Mouse (Mus musculus): ENCODE results near the gene Tshz2. TPM values are rescaled to one million over a fixed set of nuclear protein-coding genes. Genes with fewer than 3 reads are reported as not detected.

The Tshz2 gene
- polyA plus RNA-seq, 1 experiment from 2014 or later: 50.6 TPM

DNA sequence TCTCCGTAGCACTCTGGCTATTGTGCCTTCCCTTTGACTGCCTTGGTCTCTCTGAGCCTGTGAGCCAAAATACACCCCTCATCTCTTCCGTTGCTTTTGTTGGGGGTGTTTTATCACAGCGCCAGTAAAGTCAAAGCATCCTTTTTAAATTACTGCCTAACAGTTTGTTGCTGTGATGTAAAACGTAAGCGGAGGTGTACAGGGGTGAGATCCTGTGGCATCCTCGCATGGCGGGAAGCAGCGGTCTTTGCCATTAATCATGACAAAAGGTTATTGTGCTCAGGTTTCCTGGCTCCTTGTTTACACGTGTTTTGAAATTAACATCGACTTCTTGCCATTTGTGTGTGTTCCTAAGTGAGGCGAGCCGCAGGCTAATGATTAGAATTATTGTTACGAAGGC lies 282.5 kb downstream of the Tshz2 start:
- Histone ChIP-seq H3K36me3 (no peaks in the 10 kb centered on the region), H3K27me3 (no peaks in the 10 kb centered on the region), H3K9ac (no peak overlapping the region), H3K4me2 (no peak overlapping the region), H3K4me3 (no peak overlapping the region), H3K4me1 (replicated peaks) (peaks cover 29% of the 10 kb centered on the region), H3K9me3 (no peaks in the 10 kb centered on the region), H3K27ac (replicated peaks) (no peak overlapping the region)
- 70% methylated on average over 13 of the region's 13 CpGs for WGBS
- no peak for ATAC-seq (ENCODE audit: low read depth)

DNA sequence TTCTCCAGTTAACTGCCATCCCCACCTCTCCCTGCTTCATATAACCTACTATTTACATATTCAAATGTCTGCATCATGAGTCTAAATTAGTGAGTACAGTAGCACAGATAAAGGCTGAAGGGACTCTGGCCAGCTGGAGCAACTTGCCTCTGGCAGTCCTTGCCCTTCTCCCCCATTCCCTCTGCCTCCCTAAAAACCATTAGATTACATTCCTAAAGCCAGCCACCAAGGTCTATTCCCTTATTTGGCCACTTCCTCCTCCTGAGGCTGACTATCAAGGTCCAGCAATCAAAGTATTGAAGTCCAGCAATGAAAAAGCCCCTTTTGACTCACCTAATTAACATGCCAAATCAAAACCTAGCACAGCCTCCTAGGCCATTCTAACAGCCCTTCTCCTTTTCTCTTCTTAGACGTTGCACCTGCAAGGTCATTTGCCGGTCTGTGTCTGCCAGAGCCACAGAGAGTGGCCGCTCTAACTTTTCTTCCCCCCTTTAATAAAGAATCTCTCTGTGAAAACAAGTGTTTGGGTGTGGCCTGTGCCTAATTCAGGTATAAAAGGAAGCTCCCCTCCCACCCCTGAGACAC lies 286.4 kb downstream of the Tshz2 start:
- H3K9me3 ChIP-seq: no peaks in the 10 kb centered on the region
- no peak overlapping the region for H3K27ac ChIP-seq (replicated peaks)
- H3K27me3 ChIP-seq: no peaks in the 10 kb centered on the region
- WGBS: 65% methylated on average over 3 of the region's 3 CpGs
- H3K4me1 ChIP-seq (replicated peaks): peaks cover 9% of the 10 kb centered on the region; the same call in 1 of the 2 replicates
- no peak overlapping the region for H3K9ac ChIP-seq
- no peaks in the 10 kb centered on the region for H3K36me3 ChIP-seq
- ATAC-seq (ENCODE audit: low read depth): no peak
- H3K4me3 ChIP-seq: no peak overlapping the region
- H3K4me2 ChIP-seq: no peak overlapping the region

DNA sequence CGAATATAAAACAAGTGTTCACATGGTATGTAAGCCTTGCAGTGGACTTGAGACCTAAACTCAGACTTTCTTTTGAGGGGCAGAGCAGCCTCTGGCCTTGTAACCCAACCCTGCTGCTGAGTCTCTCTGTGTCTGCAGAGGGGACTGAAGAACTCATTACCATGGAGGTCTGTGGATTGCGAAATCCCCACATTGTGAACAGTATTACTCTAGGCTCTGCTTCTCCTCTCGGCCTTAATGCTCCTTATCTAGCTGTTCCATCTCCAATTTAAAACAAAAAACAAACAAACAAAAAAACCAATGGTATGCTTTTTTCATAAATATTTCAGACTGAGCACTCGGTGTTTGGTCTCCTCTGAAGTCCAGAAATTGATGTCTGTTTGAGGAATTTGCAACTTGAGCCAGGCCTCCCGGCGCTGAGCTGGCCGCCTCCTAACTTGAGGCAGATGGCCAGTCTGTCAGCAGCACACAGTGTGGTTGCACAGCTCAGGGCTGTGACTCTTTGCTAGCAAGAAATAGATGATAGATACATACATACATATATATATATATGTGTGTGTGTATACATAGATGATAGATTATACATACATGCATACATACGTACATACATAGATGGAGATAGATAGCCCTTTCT lies 291.5 kb downstream of the Tshz2 start:
- Histone ChIP-seq H3K9ac (no peak overlapping the region), H3K4me3 (no peak overlapping the region), H3K4me1 (replicated peaks) (peaks cover 22% of the 10 kb centered on the region), H3K27ac (replicated peaks) (no peak overlapping the region), H3K9me3 (no peaks in the 10 kb centered on the region), H3K27me3 (no peaks in the 10 kb centered on the region), H3K4me2 (no peak overlapping the region), H3K36me3 (no peaks in the 10 kb centered on the region)
- ATAC-seq (ENCODE audit: low read depth): no peak
- WGBS: 78% methylated on average over 8 of the region's 8 CpGs

DNA sequence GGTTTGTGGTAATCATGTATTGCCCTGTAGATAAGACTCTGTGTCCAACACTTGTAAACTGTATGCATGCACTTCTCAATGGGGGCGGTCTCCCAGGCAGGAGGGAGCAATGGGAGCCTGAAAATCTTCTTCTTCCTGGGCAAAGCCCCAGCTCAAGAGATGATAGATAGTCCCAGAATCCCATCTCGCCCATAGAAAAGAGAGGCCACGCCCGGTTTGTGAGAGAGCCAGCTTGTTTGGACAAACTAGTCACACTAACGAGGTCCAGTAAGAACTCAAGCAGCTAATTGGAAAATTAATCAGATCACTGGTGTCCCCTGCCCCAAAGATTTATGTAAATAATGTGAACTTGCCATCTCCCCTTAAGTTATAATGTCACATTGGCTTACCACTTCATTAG lies 292.7 kb downstream of the Tshz2 start:
- 85% methylated on average over 5 of the region's 5 CpGs for WGBS
- no peaks in the 10 kb centered on the region for H3K9me3 ChIP-seq
- H3K27ac ChIP-seq (replicated peaks): no peak overlapping the region
- no peaks in the 10 kb centered on the region for H3K36me3 ChIP-seq
- ATAC-seq (ENCODE audit: low read depth): no peak
- H3K4me3 ChIP-seq: no peak overlapping the region
- H3K4me1 ChIP-seq (replicated peaks): peaks cover 29% of the 10 kb centered on the region
- H3K9ac ChIP-seq: no peak overlapping the region
- no peak overlapping the region for H3K4me2 ChIP-seq
- H3K27me3 ChIP-seq: no peaks in the 10 kb centered on the region

DNA sequence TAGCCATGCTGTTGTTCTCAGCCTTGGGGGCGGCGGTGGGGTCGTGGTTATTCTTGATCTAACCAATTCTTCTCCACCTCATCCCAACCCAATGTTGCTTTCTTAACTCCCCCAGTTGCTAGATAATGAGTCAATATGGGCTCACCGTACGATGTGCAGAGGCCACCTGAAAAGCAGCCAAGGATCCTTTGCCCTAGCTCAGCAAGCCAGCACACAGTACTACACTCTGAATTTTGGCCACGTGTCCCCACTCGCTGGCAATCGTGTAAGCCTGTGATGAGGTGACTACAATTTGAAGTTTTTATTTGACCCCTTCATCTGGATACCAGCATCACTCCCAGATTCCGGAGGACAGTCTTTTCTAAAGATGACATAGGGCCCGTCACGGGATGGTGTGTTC lies 293.2 kb downstream of the Tshz2 start:
- no peak overlapping the region for H3K4me3 ChIP-seq
- H3K27ac ChIP-seq (replicated peaks): no peak overlapping the region
- no peaks in the 10 kb centered on the region for H3K27me3 ChIP-seq
- H3K4me1 ChIP-seq (replicated peaks): peaks cover 29% of the 10 kb centered on the region
- no peak overlapping the region for H3K4me2 ChIP-seq
- WGBS: 85% methylated on average over 11 of the region's 11 CpGs
- no peak for ATAC-seq (ENCODE audit: low read depth)
- H3K36me3 ChIP-seq: no peaks in the 10 kb centered on the region
- H3K9me3 ChIP-seq: no peaks in the 10 kb centered on the region
- no peak overlapping the region for H3K9ac ChIP-seq

DNA sequence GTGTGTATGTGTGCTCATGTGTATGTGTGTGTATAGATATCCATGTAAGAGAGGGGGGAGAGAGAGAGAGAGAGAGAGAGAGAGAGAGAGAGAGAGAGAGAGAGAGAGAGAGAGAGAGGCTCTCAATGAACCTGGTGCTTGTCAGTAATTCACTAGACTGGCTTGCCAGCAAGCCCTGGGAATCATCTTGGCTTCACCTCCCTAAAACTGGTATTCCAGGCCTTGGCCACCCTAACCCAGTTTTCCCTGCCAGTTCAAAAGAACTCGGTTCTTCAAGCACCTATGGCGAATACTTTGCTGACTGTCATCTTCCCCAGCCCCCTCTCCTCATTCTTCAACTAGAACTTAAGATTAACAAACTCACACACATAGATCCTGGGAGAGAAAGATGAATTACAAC lies 294.6 kb downstream of the Tshz2 start:
- H3K9me3 ChIP-seq: no peaks in the 10 kb centered on the region
- H3K27me3 ChIP-seq: no peaks in the 10 kb centered on the region
- H3K27ac ChIP-seq (replicated peaks): no peak overlapping the region
- peaks cover 29% of the 10 kb centered on the region for H3K4me1 ChIP-seq (replicated peaks)
- no peaks in the 10 kb centered on the region for H3K36me3 ChIP-seq
- WGBS: 81% methylated on average over 2 of the region's 2 CpGs
- ATAC-seq (ENCODE audit: low read depth): no peak
- H3K4me3 ChIP-seq: no peak overlapping the region
- no peak overlapping the region for H3K9ac ChIP-seq
- no peak overlapping the region for H3K4me2 ChIP-seq

DNA sequence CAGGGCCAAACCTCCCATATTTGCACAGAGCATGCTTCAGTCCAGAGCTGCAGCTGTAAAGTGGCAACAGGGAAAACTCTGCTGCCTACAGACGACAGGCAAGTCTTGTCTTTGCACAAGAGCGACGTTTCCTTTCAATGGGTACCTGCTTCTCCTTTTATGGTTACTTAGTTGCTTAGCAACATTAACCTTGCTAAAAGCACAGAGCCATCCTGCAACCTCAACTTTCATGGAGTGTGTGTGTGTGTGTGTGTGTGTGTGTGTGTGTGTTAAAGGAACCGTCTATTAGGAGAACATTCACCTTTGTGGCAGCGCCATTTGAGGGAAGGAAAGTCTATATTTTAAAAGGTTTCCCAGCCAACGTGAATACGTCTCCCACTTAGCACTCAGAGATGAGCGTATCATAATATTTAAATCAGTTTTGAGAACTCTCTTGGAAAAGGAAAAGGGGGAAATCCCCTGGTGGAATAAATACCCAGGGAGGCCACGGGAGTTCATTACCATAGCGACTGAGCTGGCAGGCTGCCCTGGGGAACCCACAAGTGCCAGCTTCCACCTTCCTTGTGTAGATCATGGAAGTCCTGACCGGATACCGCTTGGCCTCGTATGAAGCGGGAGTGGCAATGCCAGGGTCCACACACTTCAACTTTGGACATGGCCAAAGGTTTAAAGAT lies 295.8 kb downstream of the Tshz2 start:
- Histone ChIP-seq H3K9me3 (no peaks in the 10 kb centered on the region), H3K4me2 (no peak overlapping the region), H3K27ac (replicated peaks) (peak overlapping the region; percentile 33), H3K4me3 (no peak overlapping the region), H3K36me3 (no peaks in the 10 kb centered on the region), H3K4me1 (replicated peaks) (peaks cover 29% of the 10 kb centered on the region), H3K27me3 (no peaks in the 10 kb centered on the region), H3K9ac (no peak overlapping the region)
- WGBS: 46% methylated on average over 14 of the region's 14 CpGs
- ATAC-seq (ENCODE audit: low read depth): peak; percentile 41; the same call in 1 of the 2 replicates

DNA sequence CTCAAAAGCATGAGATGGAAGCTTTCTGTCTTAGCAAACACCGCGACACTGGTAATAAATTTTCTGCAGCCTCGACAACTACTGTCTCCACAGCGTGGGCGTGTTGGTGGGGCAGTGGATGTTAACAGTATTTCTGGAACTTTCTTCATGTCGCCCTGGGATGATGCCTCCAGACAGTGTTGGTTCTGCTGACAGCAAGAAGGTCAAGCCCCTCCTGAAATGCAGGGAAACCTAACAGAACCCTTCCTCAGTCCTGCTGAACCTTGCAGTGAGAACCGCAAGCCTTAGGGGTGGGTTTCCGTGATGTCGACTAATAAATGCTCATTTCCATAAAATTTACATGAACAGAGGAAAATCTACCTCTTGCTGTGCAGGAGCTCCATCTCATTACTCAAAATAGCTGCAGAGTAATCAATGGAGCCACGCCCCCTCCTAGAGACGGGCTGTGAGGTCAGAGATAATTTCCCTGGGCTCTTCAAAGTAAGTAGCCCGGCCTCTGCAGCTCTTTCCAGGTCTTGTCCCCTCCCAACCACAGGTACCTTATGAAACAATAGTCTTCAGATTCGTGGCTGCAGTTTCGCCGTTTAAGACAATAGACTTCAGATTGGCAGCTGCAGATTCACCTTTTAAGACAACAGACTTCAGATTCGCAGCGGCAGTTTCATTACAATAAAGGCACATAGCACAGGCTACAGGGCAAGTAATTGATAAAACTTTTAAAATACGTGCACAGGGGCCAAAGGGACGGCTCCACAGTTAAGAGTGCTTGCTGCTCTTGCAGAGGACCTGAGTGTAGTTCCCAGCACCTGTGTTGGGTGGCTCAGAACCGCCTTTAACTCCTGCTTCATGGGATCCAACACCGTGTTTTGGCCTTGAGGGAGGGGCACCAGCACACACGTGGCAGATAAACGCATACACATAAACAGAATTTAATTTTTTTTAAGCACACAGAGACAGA lies 297.0 kb downstream of the Tshz2 start:
- 42% methylated on average over 23 of the region's 23 CpGs for WGBS
- Histone ChIP-seq H3K27ac (replicated peaks) (peak overlapping the region; percentile 67), H3K9ac (peak overlapping the region; percentile 65), H3K4me2 (peak overlapping the region; percentile 61), H3K4me3 (peak overlapping the region; percentile 37), H3K9me3 (no peaks in the 10 kb centered on the region), H3K36me3 (no peaks in the 10 kb centered on the region), H3K27me3 (no peaks in the 10 kb centered on the region), H3K4me1 (replicated peaks) (peaks cover 29% of the 10 kb centered on the region)
- peak; percentile 57 for ATAC-seq (ENCODE audit: low read depth)

DNA sequence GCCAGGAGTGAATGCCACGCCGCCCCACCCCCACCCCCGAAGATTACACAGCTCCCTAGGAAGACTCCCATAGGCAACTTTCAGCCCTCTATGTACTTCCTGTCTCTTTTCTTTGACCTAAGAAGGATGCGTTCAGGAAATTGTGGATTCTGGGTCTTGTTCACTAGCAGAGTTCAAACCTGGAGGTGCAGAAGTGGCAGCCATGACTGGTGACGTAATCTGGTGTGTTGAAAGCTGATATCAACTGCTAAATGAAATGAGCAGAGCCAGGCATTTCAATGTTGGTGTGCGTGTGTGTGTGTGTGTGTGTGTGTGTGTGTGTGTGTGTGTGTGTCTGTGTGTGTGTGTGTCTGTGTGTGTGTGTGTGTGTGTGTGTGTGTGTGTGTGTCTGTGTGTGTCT lies 302.8 kb downstream of the Tshz2 start:
- WGBS: 87% methylated on average over 6 of the region's 6 CpGs
- Histone ChIP-seq H3K27ac (replicated peaks) (no peak overlapping the region), H3K27me3 (no peaks in the 10 kb centered on the region), H3K9me3 (no peaks in the 10 kb centered on the region), H3K4me1 (replicated peaks) (peaks cover 5% of the 10 kb centered on the region; the same call in 1 of the 2 replicates), H3K36me3 (no peaks in the 10 kb centered on the region), H3K4me3 (no peak overlapping the region), H3K9ac (no peak overlapping the region), H3K4me2 (no peak overlapping the region)
- no peak for ATAC-seq (ENCODE audit: low read depth)

DNA sequence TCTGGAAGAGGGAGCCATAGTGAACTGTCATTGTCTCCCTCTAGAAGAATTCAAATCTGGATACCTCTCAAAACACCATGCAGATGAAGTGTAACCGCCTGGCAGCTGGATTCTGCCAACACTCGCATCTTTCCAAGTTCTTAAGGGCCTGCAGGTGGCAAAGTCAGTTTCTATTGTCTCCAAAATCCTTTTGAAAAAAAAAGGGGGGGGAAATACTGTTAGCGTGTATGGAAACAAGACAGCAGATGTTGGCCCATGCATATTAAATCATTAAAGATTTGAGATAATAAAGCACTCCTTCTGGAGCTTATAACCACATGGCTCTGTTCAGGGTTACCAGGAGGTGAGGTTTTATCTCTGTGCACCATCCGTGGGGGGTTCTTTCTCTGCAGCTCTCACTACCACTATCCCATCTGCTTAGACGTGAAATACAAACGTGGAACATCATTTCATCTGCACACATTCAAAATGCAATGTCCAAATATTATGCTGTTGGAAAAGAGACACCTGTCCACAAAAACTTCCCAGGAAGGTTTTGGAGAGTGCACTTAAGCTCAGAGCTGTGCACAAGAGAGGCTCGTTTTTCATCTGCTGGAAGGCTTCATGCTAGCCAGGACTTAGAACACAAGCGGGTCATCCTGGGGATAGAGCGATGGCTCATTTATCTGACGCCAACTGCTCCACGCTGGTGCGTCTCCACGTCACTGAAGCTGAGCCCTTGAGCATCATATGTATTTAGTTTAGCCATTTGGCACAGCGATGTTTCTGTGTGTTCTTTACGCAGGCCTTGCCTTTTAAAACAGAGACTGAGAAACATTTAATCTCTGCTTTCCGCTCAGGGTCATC lies 307.7 kb downstream of the Tshz2 start:
- no peaks in the 10 kb centered on the region for H3K27me3 ChIP-seq
- no peak for ATAC-seq (ENCODE audit: low read depth)
- no peaks in the 10 kb centered on the region for H3K9me3 ChIP-seq
- H3K4me1 ChIP-seq (replicated peaks): peaks cover 11% of the 10 kb centered on the region; the same call in 1 of the 2 replicates
- no peak overlapping the region for H3K4me2 ChIP-seq
- H3K27ac ChIP-seq (replicated peaks): peak overlapping the region; percentile 29; the same call in 1 of the 2 replicates
- H3K9ac ChIP-seq: no peak overlapping the region
- no peaks in the 10 kb centered on the region for H3K36me3 ChIP-seq
- no peak overlapping the region for H3K4me3 ChIP-seq
- WGBS: 73% methylated on average over 16 of the region's 16 CpGs

DNA sequence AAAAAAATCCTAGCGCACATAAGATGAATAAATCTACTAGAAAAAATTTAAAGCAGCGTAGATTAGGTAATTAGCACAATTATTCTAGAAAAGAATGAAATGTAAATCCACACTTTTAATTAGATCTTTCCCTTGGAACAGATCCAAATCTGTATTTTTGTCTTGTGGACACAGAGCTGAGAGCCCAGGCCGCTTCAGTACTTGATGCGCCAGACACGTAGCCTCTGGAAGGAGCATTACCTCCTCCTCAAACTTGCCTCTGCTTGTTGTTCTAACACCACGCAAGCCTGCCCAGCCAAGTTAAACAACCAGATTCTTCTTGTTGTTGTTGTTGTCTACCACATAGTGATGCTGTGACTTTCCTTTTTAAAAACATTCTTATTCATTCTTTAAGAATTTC lies 310.9 kb downstream of the Tshz2 start:
- Histone ChIP-seq H3K9ac (no peak overlapping the region), H3K27me3 (no peaks in the 10 kb centered on the region), H3K4me1 (replicated peaks) (peaks cover 26% of the 10 kb centered on the region; the same call in 1 of the 2 replicates), H3K9me3 (no peaks in the 10 kb centered on the region), H3K36me3 (no peaks in the 10 kb centered on the region), H3K27ac (replicated peaks) (no peak overlapping the region), H3K4me3 (no peak overlapping the region), H3K4me2 (no peak overlapping the region)
- no peak for ATAC-seq (ENCODE audit: low read depth)
- 88% methylated on average over 6 of the region's 6 CpGs for WGBS

All from neural tube, embryonic 13.5 days (tissue).